Mouse (Mus musculus) cerebellum, postnatal 25 days (tissue): ENCODE data around the gene Dlx4.
A peak's percentile ranks its signal among the peaks of the same experiment; 100 is the strongest.

ENCODE experiments used
- DNase-seq, 2 experiments: peaks; one replicate each; pipeline ENCODE4 v3.0.0; 2021; ENCODE audit warnings: mixed read lengths in 2 of 2

Gene Dlx4

DNA sequence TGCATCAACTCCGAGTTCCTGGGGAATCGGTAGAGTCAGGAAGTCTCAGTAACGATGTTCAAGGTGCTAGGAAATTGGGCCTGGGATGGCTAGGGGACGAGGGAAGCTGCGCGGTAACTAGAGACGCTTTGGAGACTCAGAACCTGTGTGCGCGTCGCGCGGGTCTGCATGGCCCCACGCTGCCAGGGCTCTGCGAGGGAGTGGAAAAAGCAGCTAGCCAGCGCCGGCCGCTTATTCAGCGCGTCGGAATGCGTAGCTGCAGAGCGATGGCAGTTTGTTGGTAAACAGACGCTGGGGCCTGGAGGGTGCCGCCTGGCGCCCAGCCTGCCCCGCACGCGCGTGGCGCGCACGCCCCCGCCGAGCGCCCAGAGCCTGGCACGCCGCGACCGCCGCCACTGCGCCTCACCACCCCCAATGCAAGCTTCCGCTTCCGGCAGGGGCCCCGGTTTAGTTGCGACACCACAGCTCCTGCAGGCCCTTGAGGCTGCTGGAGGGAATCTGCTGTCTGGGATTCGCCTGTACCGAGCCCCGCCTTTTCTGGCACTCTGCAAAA lies at the start of gene Dlx4:
Gene Dlx4, minus strand, starts transcription at position 413 of the 553 bp plus-strand sequence.
- DNase-seq, result peak; percentile 33 to 34

- DNase-seq, result no peak
These were observed 43.8 kb upstream of the Dlx4 start for GRCm38 (mm10) chr11:95189863-95190262.

DNA sequence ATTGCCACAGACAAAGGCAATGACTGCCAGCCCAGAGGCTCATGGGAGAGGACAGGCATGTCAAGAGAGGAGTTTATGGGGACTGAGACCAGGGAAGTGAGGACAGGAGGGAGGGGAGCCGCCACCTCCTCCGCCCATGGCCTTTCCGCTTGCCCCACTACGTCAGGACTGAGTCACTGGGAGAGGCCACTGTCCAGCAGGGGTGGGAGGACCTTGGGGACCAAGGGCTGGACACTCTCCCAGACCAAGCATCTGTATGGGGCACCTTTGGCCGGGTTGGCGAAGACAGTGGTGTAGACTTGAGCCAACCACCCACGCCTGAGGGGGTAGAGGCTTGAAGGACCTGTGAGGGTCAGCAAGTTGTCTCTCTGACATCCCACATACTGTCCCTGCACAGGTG lies 40.8 kb upstream of the Dlx4 start:
- no peak for DNase-seq

GRCm38 (mm10) chr11:95185700-95186099 lies 39.6 kb upstream of the Dlx4 start:
- DNase-seq, result no peak

GRCm38 (mm10) chr11:95184561-95184960 lies 38.5 kb upstream of the Dlx4 start:
- no peak for DNase-seq

GRCm38 (mm10) chr11:95179311-95179710 lies 33.2 kb upstream of the Dlx4 start:
- peak in 1 of 2 experiments; percentile 17 for DNase-seq

DNA sequence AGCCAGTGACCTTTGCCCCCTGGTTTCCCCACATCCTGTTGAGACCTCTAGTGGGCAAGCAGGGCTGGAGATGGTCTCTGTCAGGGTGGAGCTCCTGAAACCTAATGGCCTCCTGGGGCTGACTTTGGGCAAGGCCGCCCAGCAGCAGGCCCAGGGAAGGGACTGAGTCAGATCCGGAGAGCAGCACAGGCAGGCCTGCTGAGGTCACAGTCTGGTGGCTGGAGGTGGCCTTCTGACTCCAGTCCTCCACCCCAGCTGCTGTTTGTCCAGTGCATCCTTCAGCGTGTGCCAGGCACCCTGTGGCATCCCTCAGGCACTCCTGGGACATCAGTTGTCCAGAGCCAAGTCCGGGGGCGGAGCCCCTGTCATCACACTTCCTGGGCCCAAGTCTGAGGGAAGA lies 19.8 kb upstream of the Dlx4 start:
- DNase-seq, result no peak

DNA sequence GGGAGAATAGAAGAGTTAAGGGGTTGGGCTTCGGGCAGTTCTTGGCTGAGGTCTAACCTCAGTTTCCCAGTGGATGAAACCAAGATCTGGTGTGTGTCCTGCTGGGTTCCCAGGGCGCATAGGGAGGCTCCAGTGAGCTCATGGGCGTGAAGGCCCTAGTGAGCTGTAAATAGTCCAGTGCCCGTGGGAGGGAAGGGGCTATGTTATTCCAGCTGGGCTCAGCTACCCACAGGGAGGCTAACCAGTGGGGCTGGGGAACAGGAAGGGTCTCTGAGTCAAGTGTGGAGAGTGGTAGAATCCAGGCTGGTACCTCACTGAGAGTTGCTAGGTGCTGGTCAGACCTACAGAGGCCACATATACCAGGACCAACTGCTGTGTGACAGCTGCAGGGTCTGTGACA lies 15.6 kb upstream of the Dlx4 start:
- no peak for DNase-seq

DNA sequence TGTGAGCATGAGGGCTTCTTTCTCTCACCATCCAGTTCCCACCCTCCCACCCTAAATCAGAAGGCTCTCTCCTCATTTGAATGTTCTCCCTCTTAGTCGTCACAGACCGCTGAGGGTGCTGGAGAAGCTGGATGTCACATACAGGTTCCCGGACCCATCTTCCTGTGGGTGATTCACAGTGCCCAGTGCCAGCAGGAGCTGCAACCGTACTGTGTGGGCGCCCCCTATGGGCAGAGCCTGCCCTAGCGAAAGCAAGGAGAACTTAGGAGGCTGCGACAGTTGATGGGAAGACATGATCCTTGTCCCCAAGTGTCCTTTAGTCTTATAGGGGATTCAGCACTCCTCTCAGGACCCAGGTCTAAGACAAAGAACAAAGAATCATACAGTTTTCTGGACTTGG lies 14.6 kb upstream of the Dlx4 start:
- peak in 1 of 2 experiments; percentile 18 for DNase-seq

- no peak for DNase-seq
These were observed 13.8 kb upstream of the Dlx4 start for GRCm38 (mm10) chr11:95159763-95160371.

- DNase-seq, result peak in 1 of 2 experiments; percentile 15
These were observed 11.8 kb upstream of the Dlx4 start for GRCm38 (mm10) chr11:95157872-95158271.

- no peak for DNase-seq
These were observed 11.3 kb upstream of the Dlx4 start for GRCm38 (mm10) chr11:95157356-95157755.

DNA sequence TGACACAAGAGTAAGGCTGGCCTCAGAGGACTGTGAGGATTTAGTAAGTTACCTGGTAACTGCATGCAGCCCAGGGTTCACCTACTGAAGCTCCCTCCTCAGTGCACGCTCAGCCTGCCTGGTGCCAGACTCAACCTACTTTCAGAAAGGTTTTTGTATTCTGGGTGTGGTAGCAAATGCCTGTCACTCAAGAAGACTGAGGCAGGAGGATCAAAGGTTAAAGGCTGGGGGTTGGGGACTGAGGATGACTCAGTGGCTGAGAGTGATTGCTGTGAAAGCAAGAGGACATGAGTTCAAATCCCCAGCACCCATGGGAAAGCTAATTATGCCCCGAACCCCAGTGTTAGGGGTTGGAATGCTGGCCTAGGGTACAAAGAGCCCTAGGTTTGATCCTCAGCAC lies 9.4 kb upstream of the Dlx4 start:
- no peak for DNase-seq

GRCm38 (mm10) chr11:95153681-95154080 lies 7.6 kb upstream of the Dlx4 start:
- no peak for DNase-seq

DNA sequence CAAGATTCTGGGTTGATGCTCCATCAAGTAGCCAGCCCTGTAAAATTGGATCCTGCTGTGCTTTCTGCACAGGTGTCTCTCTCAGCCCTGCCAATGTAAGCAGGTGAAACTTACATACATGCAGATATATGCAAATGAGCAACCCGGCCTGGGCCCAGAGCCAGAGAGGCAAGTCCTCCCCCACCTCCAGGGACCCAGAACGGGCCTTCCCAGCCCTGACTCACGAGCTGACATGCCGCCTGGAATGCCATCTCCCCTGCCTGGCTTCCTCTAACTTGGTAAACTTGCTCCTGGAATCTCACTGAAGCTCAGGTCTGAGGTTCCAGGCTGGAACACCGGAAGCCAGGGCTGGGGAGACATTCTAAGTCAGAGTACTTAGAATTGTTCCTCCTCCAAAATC lies 7.1 kb upstream of the Dlx4 start:
- no peak for DNase-seq

DNA sequence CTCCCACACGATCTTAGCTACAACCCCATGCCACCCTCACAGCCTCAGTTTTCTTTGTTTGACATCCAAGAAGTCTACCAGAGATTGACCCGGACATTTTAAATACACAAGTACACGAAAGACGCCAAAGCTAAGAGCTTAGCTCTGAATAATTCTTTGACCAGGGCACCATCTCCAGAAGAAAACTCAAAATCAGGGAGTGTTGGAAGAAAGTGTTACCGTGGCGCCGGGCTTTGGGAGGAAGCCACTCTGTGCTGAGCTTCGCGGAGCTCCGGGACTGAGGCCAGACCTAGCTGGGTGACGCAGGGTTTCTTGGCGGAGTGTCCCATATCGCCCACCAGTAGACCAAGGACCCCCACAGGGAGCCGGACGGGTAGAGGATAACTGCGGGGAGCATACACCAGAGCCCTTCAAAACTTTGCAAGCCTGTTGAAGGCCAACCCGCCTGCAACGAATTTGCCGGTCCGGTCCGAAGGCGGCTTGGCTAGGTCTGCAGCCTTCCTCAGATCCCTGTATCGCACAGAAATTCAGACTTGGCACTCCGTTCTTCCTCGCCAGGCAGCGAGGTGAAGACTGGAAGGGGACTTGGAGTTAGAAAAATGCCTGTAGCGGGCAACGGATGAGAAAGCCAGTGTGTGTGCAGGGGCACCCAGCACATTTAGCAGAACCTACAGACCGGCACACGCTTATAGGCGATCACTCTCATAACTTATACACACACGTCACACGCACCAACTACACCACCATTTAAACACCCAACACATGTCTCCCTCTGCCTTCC lies 4.4 kb upstream of the Dlx4 start:
- DNase-seq, result peak; percentile 30 to 36

GRCm38 (mm10) chr11:95149462-95150268 lies 3.6 kb upstream of the Dlx4 start:
- no peak for DNase-seq

GRCm38 (mm10) chr11:95148754-95149153 lies 2.7 kb upstream of the Dlx4 start:
- no peak for DNase-seq

- peak; percentile 21 to 30 for DNase-seq
These were observed 1.0 kb downstream of the Dlx4 start for GRCm38 (mm10) chr11:95144946-95145483.

GRCm38 (mm10) chr11:95144091-95144945 lies 1.7 kb downstream of the Dlx4 start:
- no peak for DNase-seq

DNA sequence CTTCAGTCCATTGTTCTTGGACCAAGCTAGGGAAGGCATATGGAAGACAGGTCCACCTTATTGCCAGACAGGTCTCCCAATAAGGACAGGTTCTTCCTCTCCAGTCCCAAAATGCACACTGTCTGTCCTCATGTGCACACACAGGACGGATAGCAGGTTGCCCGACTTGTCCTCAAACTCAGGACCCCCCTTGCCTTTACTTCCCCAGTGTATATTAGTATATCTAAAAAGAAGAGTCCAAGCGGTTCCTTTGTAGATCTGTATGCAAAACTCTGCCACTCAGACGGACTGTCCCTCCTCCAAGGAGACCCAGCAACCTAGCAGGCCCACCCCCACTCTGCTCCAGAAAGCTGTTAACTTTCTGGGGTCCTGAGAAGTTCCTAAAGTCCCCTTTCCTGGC lies 2.4 kb downstream of the Dlx4 start:
- no peak for DNase-seq

DNA sequence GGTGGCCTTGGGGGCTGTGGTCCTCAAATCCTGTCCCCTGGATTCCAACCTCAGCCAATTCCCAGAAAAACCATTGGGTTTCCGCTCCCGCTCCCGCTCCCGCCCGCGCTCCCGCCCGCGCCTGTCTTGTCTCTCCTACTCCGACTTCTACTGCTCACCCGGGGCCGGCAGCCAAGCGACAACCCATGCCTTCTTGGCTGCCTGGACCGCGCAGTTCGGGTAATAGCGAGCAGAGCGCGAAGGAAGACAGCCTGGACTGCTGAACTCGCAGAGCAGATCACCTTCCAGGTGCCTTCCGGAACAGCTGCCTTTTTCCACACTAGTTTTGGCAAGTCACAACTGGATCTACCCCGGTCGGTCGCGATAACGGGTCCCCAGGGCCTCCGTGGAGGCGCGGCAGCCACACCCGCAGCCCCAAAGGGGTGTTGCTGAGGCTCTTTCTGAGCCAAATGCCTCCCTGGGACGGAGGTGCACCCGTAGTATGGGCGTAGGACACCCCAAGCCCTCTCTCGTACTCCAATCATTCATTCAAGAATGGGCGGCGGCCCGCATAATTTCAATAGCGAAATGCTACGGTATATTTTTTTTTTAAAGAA lies 3.0 kb downstream of the Dlx4 start:
- DNase-seq, result peak; percentile 49 to 58
